Mouse (Mus musculus): ENCODE data around the gene Rab11fip4. TPM values are rescaled to one million over a fixed set of nuclear protein-coding genes. Genes with fewer than 3 reads are reported as not detected.
A peak's percentile ranks its signal among the peaks of the same experiment; 100 is the strongest.

The Rab11fip4 gene
- polyA plus RNA-seq, 1 experiment: 12.2 TPM

- H3K27me3 ChIP-seq (ENCODE audit: control insufficient read depth, insufficient read depth, low read length): no peaks in the 10 kb centered on the region
- TF ChIP-seq POLR2A (IDR thresholded peaks at IDR 0.05; ENCODE audit: low read depth, low read length) (no peak), CTCF (IDR thresholded peaks at IDR 0.05; ENCODE audit: extremely low read depth, insufficient read depth, insufficient read length, insufficient replicate concordance) (no peak)
- no peak for DNase-seq (ENCODE audit: low read depth in 1 of 2, low spot score in 2 of 2)
- H3K27ac ChIP-seq (ENCODE audit: insufficient read depth, low read length): no peak overlapping the region
- H3K4me3 ChIP-seq (ENCODE audit: extremely low read depth, insufficient read depth, insufficient read length): no peak overlapping the region
- peaks cover 4% of the 10 kb centered on the region; the same call in 1 of the 2 replicates for H3K4me1 ChIP-seq (ENCODE audit: control insufficient read depth, insufficient read depth, insufficient read length)
- peaks cover 23% of the 10 kb centered on the region for H3K36me3 ChIP-seq (ENCODE audit: control insufficient read depth, insufficient read depth, low read length)
- WGBS: 72% methylated on average over 2 of the region's 2 CpGs
Observed at GRCm38 (mm10) chr11:79570319-79570718, 20.7 kb upstream of the Rab11fip4 start.

- 42% methylated on average over 3 of the region's 3 CpGs for WGBS
- peak overlapping the region; percentile 25; the same call in 1 of the 2 replicates for H3K27ac ChIP-seq (ENCODE audit: insufficient read depth, low read length)
- TF ChIP-seq POLR2A (IDR thresholded peaks at IDR 0.05; ENCODE audit: low read depth, low read length) (no peak), CTCF (IDR thresholded peaks at IDR 0.05; ENCODE audit: extremely low read depth, insufficient read depth, insufficient read length, insufficient replicate concordance) (no peak)
- no peak overlapping the region for H3K4me3 ChIP-seq (ENCODE audit: extremely low read depth, insufficient read depth, insufficient read length)
- no peaks in the 10 kb centered on the region for H3K27me3 ChIP-seq (ENCODE audit: control insufficient read depth, insufficient read depth, low read length)
- peaks cover 4% of the 10 kb centered on the region; the same call in 1 of the 2 replicates for H3K4me1 ChIP-seq (ENCODE audit: control insufficient read depth, insufficient read depth, insufficient read length)
- peaks cover 10% of the 10 kb centered on the region; the same call in 1 of the 2 replicates for H3K36me3 ChIP-seq (ENCODE audit: control insufficient read depth, insufficient read depth, low read length)
- DNase-seq (ENCODE audit: low read depth in 1 of 2, low spot score in 2 of 2): peak; percentile 16 to 38
Observed at GRCm38 (mm10) chr11:79573836-79574235, 17.2 kb upstream of the Rab11fip4 start.

GRCm38 (mm10) chr11:79575383-79576073 is 15.5 kb upstream of the Rab11fip4 start:
- Histone ChIP-seq H3K27ac (ENCODE audit: insufficient read depth, low read length) (no peak overlapping the region), H3K4me1 (ENCODE audit: control insufficient read depth, insufficient read depth, insufficient read length) (peaks cover 4% of the 10 kb centered on the region; the same call in 1 of the 2 replicates), H3K4me3 (ENCODE audit: extremely low read depth, insufficient read depth, insufficient read length) (no peak overlapping the region), H3K27me3 (ENCODE audit: control insufficient read depth, insufficient read depth, low read length) (no peaks in the 10 kb centered on the region), H3K36me3 (ENCODE audit: control insufficient read depth, insufficient read depth, low read length) (peaks cover 8% of the 10 kb centered on the region; the same call in 1 of the 2 replicates)
- no peak for DNase-seq (ENCODE audit: low read depth in 1 of 2, low spot score in 2 of 2)
- WGBS: 94% methylated on average over 14 of the region's 14 CpGs
- no peak for TF ChIP-seq CTCF (IDR thresholded peaks at IDR 0.05; ENCODE audit: extremely low read depth, insufficient read depth, insufficient read length, insufficient replicate concordance)
- no peak for TF ChIP-seq POLR2A (IDR thresholded peaks at IDR 0.05; ENCODE audit: low read depth, low read length)

GRCm38 (mm10) chr11:79577741-79578140 is 13.3 kb upstream of the Rab11fip4 start:
- peaks cover 4% of the 10 kb centered on the region; the same call in 1 of the 2 replicates for H3K4me1 ChIP-seq (ENCODE audit: control insufficient read depth, insufficient read depth, insufficient read length)
- peaks cover 3% of the 10 kb centered on the region; the same call in 1 of the 2 replicates for H3K36me3 ChIP-seq (ENCODE audit: control insufficient read depth, insufficient read depth, low read length)
- TF ChIP-seq CTCF (IDR thresholded peaks at IDR 0.05; ENCODE audit: extremely low read depth, insufficient read depth, insufficient read length, insufficient replicate concordance) (peak; percentile 58; the same call in 1 of the 2 replicates), POLR2A (IDR thresholded peaks at IDR 0.05; ENCODE audit: low read depth, low read length) (no peak)
- peak; percentile 63 to 84 for DNase-seq (ENCODE audit: low read depth in 1 of 2, low spot score in 2 of 2)
- H3K27ac ChIP-seq (ENCODE audit: insufficient read depth, low read length): no peak overlapping the region
- WGBS: 20% methylated on average over 5 of the region's 5 CpGs
- H3K27me3 ChIP-seq (ENCODE audit: control insufficient read depth, insufficient read depth, low read length): no peaks in the 10 kb centered on the region
- H3K4me3 ChIP-seq (ENCODE audit: extremely low read depth, insufficient read depth, insufficient read length): no peak overlapping the region

- Histone ChIP-seq H3K27ac (ENCODE audit: insufficient read depth, low read length) (no peak overlapping the region), H3K4me3 (ENCODE audit: extremely low read depth, insufficient read depth, insufficient read length) (no peak overlapping the region), H3K36me3 (ENCODE audit: control insufficient read depth, insufficient read depth, low read length) (peaks cover 1% of the 10 kb centered on the region; the same call in 1 of the 2 replicates), H3K27me3 (ENCODE audit: control insufficient read depth, insufficient read depth, low read length) (no peaks in the 10 kb centered on the region), H3K4me1 (ENCODE audit: control insufficient read depth, insufficient read depth, insufficient read length) (no peaks in the 10 kb centered on the region)
- 81% methylated on average over 4 of the region's 4 CpGs for WGBS
- TF ChIP-seq CTCF (IDR thresholded peaks at IDR 0.05; ENCODE audit: extremely low read depth, insufficient read depth, insufficient read length, insufficient replicate concordance) (no peak), POLR2A (IDR thresholded peaks at IDR 0.05; ENCODE audit: low read depth, low read length) (no peak)
- DNase-seq (ENCODE audit: low read depth in 1 of 2, low spot score in 2 of 2): no peak
Observed at GRCm38 (mm10) chr11:79580660-79581059, 10.4 kb upstream of the Rab11fip4 start.

- H3K27ac ChIP-seq (ENCODE audit: insufficient read depth, low read length): no peak overlapping the region
- H3K36me3 ChIP-seq (ENCODE audit: control insufficient read depth, insufficient read depth, low read length): no peaks in the 10 kb centered on the region
- TF ChIP-seq POLR2A (IDR thresholded peaks at IDR 0.05; ENCODE audit: low read depth, low read length) (no peak), CTCF (IDR thresholded peaks at IDR 0.05; ENCODE audit: extremely low read depth, insufficient read depth, insufficient read length, insufficient replicate concordance) (no peak)
- 94% methylated on average over 6 of the region's 6 CpGs for WGBS
- H3K27me3 ChIP-seq (ENCODE audit: control insufficient read depth, insufficient read depth, low read length): no peaks in the 10 kb centered on the region
- no peak for DNase-seq (ENCODE audit: low read depth in 1 of 2, low spot score in 2 of 2)
- no peak overlapping the region for H3K4me3 ChIP-seq (ENCODE audit: extremely low read depth, insufficient read depth, insufficient read length)
- no peaks in the 10 kb centered on the region for H3K4me1 ChIP-seq (ENCODE audit: control insufficient read depth, insufficient read depth, insufficient read length)
Observed at GRCm38 (mm10) chr11:79581257-79581656, 9.8 kb upstream of the Rab11fip4 start.

GRCm38 (mm10) chr11:79584191-79584590 is 6.8 kb upstream of the Rab11fip4 start:
- H3K27me3 ChIP-seq (ENCODE audit: control insufficient read depth, insufficient read depth, low read length): no peaks in the 10 kb centered on the region
- 14% methylated on average over 5 of the region's 5 CpGs for WGBS
- H3K4me1 ChIP-seq (ENCODE audit: control insufficient read depth, insufficient read depth, insufficient read length): no peaks in the 10 kb centered on the region
- DNase-seq (ENCODE audit: low read depth in 1 of 2, low spot score in 2 of 2): peak; percentile 18 to 53
- TF ChIP-seq POLR2A (IDR thresholded peaks at IDR 0.05; ENCODE audit: low read depth, low read length) (no peak), CTCF (IDR thresholded peaks at IDR 0.05; ENCODE audit: extremely low read depth, insufficient read depth, insufficient read length, insufficient replicate concordance) (peak; percentile 81; the same call in 1 of the 2 replicates)
- no peaks in the 10 kb centered on the region for H3K36me3 ChIP-seq (ENCODE audit: control insufficient read depth, insufficient read depth, low read length)
- no peak overlapping the region for H3K4me3 ChIP-seq (ENCODE audit: extremely low read depth, insufficient read depth, insufficient read length)
- no peak overlapping the region for H3K27ac ChIP-seq (ENCODE audit: insufficient read depth, low read length)
